Mouse (Mus musculus): Measurements from ENCODE around the gene Mcrip1. TPM values are rescaled to one million over a fixed set of nuclear protein-coding genes. Genes with fewer than 3 reads are reported as not detected.

The Mcrip1 gene
- total RNA-seq, 2 experiments from 2014 or later, result 5.6 to 23.5 TPM

DNA sequence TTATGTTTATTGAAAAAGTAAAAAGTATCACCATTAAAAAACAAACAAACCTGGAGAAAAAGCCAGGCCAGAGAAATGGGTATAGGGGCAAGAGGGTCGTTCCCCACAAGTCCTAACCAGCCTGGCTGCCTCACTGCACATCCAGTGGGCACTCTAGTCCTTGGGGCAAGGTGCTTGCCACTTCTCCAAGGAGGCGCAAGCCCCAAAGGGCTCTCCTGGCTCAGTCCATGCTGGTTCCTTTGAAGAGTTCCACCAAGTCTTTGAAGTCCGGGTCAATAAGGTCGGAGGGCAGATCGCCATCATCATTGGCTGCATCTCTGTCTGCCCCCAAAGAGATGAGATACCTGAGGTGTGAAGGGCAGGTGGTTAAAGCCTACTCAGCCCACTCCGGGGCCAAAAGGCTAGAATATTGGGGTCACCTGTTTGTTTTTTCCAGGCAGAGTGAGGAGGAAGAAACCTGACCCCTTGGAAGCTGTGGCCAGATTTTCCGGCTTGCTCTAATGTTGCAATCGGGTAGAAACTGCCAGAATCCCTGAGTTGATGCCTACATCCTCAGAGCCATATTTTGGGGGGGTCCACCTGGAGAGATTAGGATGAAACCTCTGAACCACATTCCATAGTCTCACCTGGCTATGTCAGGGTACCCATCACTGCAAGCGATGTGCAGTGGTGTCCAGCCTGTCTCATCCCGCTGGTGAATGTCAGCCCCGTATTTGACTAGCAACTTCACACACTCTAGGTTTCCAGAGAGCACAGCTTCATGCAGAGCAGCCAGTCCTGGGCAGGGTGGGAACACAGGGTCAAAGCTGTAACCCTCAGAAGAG, 671 bp upstream of the Mcrip1 start:
- no peak for ATAC-seq (replicated peaks; ENCODE audit: low FRiP score, poor library complexity, severe bottlenecking)

DNA sequence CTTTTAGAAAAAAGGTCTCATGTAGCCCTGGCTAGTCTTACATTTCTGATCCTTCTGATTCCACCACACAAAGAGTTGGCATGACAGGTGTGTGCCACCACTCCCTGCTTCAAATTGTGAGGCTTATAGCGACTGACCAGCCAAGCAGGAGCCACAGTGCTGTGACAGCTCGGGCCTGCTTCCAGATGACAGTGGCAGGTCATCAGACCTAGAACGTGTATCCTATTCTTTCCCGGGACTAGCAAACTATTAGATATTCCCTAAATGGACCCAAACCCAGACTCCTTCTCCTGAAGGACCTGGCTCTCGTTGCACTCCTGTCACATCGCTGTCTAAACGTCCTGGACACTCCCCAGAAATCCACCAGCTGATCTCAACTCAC, 750 bp downstream of the Mcrip1 start:
- ATAC-seq (replicated peaks; ENCODE audit: low FRiP score, poor library complexity, severe bottlenecking), result peak; percentile 17; the same call in 1 of the 2 replicates

DNA sequence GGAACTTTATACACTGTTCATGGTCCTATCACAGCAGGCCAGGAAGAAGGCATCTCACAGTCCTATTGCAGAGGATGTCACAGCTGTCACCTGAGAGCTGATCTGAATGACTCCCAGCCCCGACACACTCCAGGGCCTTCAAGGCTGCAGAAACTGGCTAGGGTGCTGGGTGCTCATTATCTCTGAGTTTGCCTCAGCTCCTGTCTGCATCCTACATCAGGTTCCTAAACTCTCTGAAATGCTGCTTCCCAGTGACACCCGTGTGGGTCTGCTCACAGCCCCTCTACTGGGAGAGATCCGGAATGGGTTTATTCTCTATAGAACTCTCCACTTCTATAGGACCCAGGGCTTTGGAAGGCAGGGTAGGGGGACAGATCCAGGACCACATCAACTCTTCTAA, 1.3 kb downstream of the Mcrip1 start:
- ATAC-seq (replicated peaks; ENCODE audit: low FRiP score, poor library complexity, severe bottlenecking), result no peak

DNA sequence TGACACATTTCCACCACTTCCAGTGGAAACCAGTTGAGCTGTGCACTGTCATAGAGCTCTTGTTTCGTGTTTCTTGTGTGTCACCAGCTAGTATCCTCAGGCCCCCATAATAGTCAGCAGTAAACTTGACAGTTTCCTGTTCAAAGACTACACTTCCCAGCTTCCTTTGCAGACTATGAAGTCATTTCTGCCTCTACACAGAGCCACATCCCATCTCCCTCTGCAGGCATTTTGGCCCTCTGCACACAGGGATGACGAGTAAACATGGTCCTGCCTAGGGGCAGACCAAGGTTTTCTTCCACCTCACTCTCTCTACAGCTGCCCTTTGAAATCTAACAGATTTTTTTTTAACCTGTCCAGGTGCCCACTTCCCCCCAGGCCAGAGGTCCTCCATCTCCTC, 2.1 kb downstream of the Mcrip1 start:
- no peak for ATAC-seq (replicated peaks; ENCODE audit: low FRiP score, poor library complexity, severe bottlenecking)

DNA sequence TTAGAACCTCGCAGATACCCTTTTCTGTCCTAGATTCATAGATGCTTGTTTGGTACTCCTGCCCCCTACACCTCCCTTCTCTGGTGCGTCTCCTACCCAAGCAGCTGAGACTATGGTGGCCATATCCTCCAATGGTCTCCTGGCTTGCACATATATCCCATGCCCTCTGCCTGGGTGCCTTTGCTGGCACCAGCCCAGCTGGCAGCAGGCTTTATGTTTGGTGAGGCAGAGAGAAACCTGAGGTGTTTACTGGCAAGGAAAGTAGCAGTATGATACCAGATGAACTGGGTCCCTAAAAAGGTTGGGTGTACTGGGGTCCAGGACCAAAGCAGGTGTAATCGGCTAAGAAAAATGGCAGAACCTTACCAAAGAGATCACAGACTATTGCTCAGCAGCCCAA, 3.6 kb downstream of the Mcrip1 start:
- ATAC-seq (replicated peaks; ENCODE audit: low FRiP score, poor library complexity, severe bottlenecking), result no peak

DNA sequence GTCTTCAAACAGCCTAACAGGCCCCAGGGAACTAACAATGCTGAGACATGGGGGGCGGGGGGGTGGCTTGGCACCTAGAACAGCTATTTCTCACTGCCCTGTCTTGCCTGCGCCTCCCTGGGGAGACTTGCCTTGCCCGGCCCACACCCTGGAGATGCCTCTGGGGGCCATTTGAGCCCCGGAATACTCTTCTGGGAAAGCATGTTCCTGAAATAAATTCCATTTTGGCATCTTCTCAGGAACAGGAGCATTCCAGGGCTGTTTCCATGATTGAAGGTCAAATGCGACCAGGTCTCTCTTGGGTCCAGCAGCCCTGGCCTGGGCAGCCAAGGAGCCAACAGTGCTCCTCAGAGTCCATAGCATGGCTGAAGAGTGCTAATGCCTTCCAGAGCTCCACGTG, 7.2 kb downstream of the Mcrip1 start:
- ATAC-seq (replicated peaks; ENCODE audit: low FRiP score, poor library complexity, severe bottlenecking), result no peak

DNA sequence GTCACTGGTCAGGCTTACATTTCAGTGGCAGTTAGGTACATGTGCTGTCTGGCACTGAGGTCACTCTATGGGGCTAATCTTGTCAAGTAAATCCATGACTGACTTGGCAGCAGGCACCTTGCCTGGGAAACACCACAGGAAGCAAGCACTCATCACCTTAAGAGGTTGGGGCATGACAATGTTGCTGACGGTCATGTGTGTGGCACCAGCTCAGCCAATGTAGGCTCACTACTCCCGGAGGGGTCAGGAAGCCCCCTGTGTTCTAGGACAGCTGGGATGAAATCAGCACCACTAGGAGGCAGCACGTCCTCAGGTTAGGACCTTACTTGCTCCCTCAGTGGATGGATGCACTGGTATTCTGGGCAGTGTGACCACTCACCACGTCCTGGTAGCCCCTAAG, 7.6 kb downstream of the Mcrip1 start:
- ATAC-seq (replicated peaks; ENCODE audit: low FRiP score, poor library complexity, severe bottlenecking), result no peak

DNA sequence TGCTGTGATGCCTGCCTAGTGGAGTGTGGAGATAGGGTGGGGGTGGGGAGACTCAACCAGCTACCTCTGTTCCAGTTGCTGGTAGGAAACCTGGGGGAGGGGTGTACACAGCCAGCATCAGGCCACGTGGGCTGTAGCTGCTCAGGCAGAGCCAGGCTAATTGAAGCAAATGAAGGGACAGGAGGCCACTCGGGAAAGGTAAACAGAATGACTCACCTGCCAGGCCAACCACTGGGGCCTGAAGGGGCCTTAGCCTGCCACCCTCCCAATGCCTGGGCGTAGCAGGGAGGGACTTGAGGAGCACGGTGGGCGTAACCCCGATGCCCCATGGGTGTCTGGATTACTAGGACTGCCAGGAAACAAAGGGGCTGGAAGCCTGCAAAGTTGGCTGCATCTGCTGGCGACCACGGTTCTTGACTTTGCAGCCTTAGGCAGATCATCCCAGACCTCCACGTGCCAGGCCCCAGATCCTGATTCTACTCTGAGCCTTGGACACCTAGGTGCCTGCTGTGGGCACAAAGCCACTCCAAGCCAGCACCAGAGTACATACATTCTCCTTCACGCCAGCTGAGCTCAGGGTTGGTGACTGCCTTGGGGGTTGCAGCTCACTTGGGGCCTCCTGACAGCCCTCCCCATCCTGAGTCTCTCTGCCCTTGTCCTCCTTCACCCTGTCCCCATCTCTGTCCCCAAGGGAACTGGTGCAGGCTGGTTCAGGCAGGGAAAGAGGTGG, 10.1 kb downstream of the Mcrip1 start:
- no peak for ATAC-seq (replicated peaks; ENCODE audit: low FRiP score, poor library complexity, severe bottlenecking)

DNA sequence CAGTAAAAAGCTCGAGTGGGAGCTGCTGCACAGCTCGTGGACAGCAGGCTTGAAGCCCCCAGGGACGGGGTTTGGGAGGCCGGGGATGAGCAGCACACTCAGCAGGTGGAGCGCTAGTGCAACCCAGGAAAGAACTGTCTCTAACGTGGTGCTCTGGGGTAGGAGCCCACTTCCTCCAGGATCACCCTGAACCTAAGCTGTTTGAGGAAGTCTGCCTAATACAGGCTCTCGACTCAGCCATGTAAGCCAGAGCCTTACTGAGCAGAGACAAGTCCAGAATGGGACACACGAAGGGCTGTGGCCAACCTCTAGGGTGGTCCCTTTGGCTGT, 10.6 kb downstream of the Mcrip1 start:
- ATAC-seq (replicated peaks; ENCODE audit: low FRiP score, poor library complexity, severe bottlenecking), result no peak

DNA sequence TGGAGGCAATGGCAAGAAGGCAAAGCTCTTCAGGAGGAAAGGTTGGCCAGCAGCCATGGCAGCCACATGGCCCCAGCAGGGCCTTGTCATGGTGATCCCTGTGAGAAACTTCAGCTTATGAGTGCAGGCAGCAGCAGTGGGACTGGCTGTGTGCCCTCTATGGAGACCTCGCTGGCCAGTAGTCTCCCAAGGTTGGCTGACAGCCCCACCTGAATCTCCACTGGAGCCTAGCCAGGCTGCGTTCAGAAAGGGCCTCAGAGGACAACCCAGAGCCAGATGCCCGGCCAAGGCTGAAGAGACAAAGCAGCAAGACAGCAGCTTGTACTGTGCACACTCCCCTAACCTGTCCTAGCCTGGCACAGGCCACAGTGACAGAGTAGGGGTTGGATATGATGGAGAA, 11.0 kb downstream of the Mcrip1 start:
- no peak for ATAC-seq (replicated peaks; ENCODE audit: low FRiP score, poor library complexity, severe bottlenecking)

DNA sequence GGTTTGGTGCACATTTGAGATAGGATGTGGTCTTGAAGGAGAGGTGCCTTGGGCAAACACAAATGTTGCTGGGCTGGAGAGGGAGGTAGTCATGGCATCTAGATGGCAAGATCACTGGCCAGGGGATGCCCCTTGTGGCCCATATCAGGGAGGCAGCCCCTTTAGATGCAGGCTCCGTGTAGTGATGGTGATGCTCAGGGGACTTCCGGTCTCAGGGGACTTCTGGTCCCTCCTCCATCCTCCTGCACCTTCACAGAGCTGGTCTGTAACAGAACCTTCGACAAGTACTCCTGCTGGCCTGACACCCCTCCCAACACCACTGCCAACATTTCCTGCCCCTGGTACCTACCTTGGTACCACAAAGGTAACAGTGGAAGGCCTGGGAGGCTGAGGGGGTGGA, 13.7 kb downstream of the Mcrip1 start:
- no peak for ATAC-seq (replicated peaks; ENCODE audit: low FRiP score, poor library complexity, severe bottlenecking)

DNA sequence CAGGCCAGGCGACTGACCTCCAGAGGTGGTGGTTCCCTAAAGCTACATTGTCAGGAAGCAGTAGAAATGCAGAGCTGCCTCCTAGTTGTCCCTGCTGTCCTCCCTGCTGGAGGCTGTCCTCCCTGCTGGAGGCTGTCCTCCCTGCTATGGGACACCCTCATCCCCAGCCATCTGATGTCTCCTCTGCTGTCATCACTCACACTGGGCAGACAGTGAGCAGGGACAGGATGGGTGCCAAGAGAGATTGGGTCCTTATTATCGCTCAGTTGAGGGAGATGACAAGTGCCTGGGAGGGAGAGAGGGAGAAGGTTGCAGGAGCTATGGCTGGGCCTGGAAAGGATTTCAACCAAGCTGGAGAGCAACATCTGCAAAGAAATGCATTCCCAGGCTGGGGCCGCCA, 14.4 kb downstream of the Mcrip1 start:
- no peak for ATAC-seq (replicated peaks; ENCODE audit: low FRiP score, poor library complexity, severe bottlenecking)

DNA sequence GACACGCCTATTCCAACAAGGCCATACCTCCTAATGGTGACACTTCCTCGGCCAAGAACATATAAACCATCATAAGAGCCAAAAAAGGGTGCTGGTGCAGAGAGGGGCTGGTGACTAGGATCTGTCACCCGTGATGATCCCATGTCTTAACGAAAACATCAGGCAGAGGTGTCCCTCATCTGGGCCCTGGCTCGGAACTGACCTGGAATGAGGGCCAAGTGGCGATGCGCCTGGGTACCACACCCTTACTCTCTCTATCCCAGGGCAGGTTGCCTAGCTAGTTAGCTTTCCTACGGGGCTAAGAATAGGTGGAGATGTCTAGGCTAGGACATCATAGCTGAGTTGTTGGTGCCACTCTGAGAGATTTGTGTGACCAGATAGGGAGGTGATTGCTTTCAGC, 15.4 kb downstream of the Mcrip1 start:
- ATAC-seq (replicated peaks; ENCODE audit: low FRiP score, poor library complexity, severe bottlenecking), result no peak

DNA sequence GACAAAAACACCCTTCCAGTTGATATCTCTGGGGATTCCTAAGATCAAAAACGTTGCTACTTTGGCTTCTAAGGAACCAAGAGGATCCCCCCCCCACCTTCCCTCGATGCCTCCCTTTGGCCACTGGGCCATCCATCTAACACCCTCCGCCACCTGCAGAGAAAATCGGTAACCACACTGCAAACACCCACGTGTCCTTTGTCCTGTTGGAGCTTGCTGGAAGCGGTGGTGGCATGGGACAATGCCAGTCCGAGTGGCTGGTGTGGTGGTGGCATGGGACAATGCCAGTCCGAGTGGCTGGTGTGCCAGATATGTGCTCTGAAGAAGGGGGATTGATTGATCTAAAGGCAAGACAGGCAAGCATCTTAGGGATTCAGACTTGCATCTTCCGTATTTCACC, 17.9 kb downstream of the Mcrip1 start:
- no peak for ATAC-seq (replicated peaks; ENCODE audit: low FRiP score, poor library complexity, severe bottlenecking)

DNA sequence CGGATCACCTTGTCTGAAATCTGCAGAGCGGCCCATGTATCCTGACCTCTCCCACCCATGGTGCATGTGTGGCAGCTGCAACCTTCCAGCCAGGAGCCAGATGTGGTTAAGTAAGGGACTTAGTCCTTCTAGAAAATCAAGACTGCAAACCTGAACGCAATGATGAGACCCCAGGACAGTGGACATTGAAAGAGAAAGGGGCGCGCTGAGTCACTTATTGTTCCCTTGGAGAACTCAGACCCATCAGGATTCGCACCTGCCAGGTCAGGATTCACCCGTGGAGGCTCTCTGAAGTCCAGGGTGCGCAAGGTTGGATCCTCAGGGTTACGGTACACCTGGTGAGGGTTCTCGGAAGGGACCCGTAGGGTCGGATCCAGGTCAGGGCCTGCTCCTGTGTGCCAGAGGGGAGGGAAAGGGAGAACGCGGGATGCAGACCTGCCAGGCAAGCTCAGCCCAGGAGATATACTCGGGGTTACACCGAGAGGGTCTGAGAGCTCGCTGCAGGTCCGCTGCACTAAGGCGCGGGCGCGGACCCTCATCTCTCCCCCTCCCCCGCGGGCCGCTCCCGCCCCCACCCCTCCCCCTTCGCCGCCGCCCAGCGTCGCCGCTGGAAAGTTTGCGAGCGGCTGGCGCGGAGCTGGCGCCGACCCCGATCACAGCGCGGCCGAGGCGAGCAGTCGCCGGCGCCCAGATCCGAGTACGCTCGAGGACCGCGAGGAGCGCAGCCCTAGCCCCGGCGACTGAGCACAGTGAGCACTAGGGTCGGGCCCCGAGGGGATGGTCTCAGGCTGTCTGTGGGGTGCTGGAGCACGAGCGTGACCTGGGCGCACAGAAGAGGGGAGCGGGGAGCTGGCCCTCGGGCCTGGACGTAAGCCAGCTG, 19.2 kb downstream of the Mcrip1 start, which contains the start of gene Gcgr:
Gene Gcgr, plus strand, starts transcription at position 615 of the 880 bp plus-strand sequence.
- no peak for ATAC-seq (replicated peaks; ENCODE audit: low FRiP score, poor library complexity, severe bottlenecking)

DNA sequence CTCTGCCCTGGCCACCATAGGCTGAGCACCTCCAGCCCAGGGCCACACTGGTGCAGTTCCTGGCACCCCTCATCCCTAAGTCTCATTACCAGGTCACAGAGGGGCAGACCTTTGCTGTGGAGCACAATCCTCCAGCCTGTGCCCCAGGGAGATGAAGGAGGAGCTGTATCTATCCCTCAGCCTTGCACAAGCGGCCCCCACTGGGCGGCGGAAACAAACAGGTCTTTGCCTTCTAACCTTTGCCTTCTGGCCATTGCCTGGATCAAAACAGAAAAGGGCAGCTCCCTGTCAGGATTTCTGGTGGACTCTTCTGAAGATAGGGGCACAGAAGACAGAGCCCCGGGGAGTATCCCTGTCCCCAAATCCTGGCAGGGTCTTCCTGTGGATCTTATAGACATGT, 20.6 kb downstream of the Mcrip1 start:
- ATAC-seq (replicated peaks; ENCODE audit: low FRiP score, poor library complexity, severe bottlenecking), result no peak

DNA sequence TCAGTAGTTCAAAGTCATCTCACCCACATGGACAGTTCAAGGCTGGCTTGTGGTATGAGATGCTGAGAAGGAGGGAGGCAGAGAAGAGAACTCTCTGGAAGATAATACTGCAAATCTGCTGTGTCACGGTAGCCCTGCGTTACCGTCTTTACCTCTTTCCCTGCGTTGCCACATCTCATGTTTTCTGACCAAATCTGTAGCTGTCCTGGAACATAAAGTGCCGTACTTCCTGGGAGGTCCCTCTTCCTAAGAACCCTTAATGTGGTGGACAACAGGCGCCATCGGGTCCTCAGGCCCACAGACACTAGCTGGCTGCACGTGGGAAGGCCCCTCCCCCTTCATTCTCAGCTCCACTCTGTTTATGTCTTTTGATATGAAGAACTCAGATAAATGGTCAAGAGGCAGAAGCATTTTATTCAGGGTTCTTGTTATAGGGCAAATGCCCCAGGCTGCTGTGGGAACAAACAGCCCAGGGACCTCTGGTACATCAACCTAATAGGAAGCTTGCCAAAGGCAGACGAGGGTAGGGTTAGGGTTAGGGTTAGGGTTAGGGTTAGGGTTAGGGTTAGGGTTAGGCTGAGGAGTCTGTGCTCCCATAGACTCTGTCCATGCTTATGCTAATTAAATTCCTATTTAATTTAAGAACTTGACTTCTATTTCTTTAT, 21.7 kb downstream of the Mcrip1 start:
- ATAC-seq (replicated peaks; ENCODE audit: low FRiP score, poor library complexity, severe bottlenecking), result peak; percentile 66

DNA sequence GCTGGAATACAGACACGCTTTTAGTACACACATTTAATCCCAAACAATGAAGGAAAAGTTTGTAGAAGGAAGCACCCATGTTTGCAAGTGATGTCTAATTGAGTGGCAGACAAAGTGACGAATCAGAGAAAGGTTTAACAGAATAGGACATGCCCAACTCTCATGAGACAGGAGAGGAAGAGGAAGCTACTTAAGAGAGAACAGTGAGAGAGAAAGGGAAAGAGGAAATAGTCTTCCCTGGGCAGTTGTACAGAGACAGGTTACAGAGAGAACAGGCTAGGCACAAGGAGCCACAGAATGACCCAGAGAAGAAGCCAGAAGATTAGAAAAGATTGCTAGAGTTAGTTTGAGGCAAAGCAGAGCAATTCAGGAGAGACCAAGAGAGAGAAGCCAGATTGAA, 23.6 kb downstream of the Mcrip1 start:
- ATAC-seq (replicated peaks; ENCODE audit: low FRiP score, poor library complexity, severe bottlenecking), result no peak

DNA sequence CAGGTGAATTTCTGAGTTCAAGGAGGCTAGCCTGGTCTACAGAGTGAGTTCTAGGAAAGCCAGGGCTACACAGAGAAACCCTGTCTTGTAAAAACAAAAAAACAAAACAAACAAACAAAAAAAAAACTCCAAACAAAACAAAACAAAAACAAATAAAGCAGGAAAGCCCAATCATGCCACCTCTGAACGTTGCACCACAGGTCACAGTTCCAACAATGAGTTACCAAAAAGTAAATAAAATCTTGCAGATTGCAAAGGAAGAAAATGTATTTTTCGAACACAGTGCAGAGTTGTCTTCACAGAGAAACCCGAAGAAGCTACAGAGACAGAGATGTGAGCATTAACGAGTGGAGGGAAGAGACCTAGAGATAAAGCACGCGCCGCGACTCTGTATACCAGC, 26.9 kb downstream of the Mcrip1 start:
- no peak for ATAC-seq (replicated peaks; ENCODE audit: low FRiP score, poor library complexity, severe bottlenecking)

DNA sequence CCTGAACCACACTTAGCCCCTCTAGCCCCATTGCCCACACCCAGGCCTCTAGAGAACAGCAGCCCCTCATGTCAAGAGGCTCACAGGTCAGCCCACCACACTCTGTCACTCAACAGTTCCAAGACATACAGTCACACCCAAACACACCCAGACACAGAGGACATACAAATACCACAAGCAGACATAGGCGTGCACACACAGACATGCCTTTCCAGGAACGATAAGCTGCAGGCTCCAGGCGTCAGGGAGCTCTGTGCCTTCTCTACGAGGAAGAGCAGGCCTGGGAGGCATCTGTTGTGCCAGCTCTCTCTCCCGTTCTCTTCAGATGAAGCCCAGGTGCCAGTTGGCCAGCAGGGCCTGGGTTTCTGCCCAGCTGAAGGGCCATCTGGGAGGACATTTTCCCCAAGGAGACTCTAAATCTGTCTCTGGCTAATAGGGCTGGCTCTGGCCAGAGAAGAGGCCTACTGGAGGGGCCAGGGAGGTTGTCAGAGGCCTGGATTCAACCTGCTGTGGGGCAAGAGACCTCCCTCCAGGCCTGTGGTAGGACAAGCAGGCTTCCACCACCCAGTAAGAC, 28.5 kb downstream of the Mcrip1 start:
- no peak for ATAC-seq (replicated peaks; ENCODE audit: low FRiP score, poor library complexity, severe bottlenecking)
